Mouse (Mus musculus) layer of hippocampus, adult 6 months (tissue): ENCODE measurements around the gene Daw1. TPM values are rescaled to one million over a fixed set of nuclear protein-coding genes. Genes with fewer than 3 reads are reported as not detected.

ENCODE experiments used
- long read RNA-seq, 2 experiments: library from polyadenylated mRNA; unstranded; transcript quantifications; one replicate each; pipeline ENCODE4 v2.0.0; 2019 to 2020
- polyA plus RNA-seq: library from polyadenylated mRNA; unstranded; fragments of <200 nt; fragmentation: Nextera tagmentation; gene quantifications from 2 replicates; pipeline ENCODE4 v1.2.3, GENCODE M21; 2021

Daw1 gene
- polyA plus RNA-seq, result 0.54 and 0.93 TPM in 2 replicates
- long read RNA-seq, experiment 1, partial matches to known transcripts, result 1 of 3 reads
- long read RNA-seq, experiment 1, other reads (novel, unspliced or antisense), result 1 of 3 reads
- long read RNA-seq, experiment 2, partial matches to known transcripts, result 0 of 1 reads
- long read RNA-seq, experiment 2, other reads (novel, unspliced or antisense), result 1 of 1 reads

GRCm38 (mm10) chr1:83159603-83160002 lies at the start of gene Daw1:
TSS of gene Daw1 (plus strand) at chr1:83159752.

GRCm38 (mm10) chr1:83116447-83117137 lies 43.0 kb upstream of the Daw1 start, which contains the start of gene Ccl20:
TSS of gene Ccl20 (plus strand) at chr1:83116766.

Other genes starting within 250 kb of the Daw1 start
- not detected in 2 replicates for gene A030005L19Rik, start 246.4 kb upstream of the Daw1 start, polyA plus RNA-seq
- not detected in 2 replicates for gene A030014E15Rik, start 234.8 kb upstream of the Daw1 start, polyA plus RNA-seq
- not detected in 2 replicates for gene Gm6217, start 228.4 kb upstream of the Daw1 start, polyA plus RNA-seq
- not detected in 2 replicates for gene A030003K21Rik, start 216.4 kb upstream of the Daw1 start, polyA plus RNA-seq
- not detected in 2 replicates for gene Gm7544, start 203.7 kb upstream of the Daw1 start, polyA plus RNA-seq
- not detected in 2 replicates for gene Gm47955, start 199.5 kb upstream of the Daw1 start, polyA plus RNA-seq
- not detected in 2 replicates for gene Gm47959, start 159.2 kb upstream of the Daw1 start, polyA plus RNA-seq
- gene Slc19a3, start 121.3 kb upstream of the Daw1 start, polyA plus RNA-seq, result 0.83 and 1.0 TPM in 2 replicates
- not detected in 2 replicates for gene Krtap28-10, start 117.3 kb upstream of the Daw1 start, polyA plus RNA-seq
- gene Gm47969, start 114.8 kb upstream of the Daw1 start, polyA plus RNA-seq, result not detected in 2 replicates
- gene A030005K14Rik, start 100.4 kb upstream of the Daw1 start, polyA plus RNA-seq, result not detected in 2 replicates
- gene Krtap28-13, start 98.8 kb upstream of the Daw1 start, polyA plus RNA-seq, result not detected in 2 replicates
- gene Ccl20, start 43.0 kb upstream of the Daw1 start, polyA plus RNA-seq, result not detected in 2 replicates
- gene Sphkap, start 248.4 kb downstream of the Daw1 start, polyA plus RNA-seq, result 40.7 and 44.1 TPM in 2 replicates